Mouse (Mus musculus): ENCODE results near the gene Slc25a21. TPM values are rescaled to one million over a fixed set of nuclear protein-coding genes. Genes with fewer than 3 reads are reported as not detected.

Gene Slc25a21
- total RNA-seq, 4 experiments from 2014 or later, result 0.36 TPM; not detected in 3

GRCm38 (mm10) chr12:56781196-56781595 is 416.1 kb downstream of the Slc25a21 start:
- no peak for DNase-seq (ENCODE audit: low spot score in 2 of 2)

GRCm38 (mm10) chr12:56779621-56780020 is 417.7 kb downstream of the Slc25a21 start:
- DNase-seq (ENCODE audit: low spot score in 2 of 2), result no peak

- no peak for DNase-seq (ENCODE audit: low spot score in 2 of 2)
Measured at GRCm38 (mm10) chr12:56773941-56774340, 423.3 kb downstream of the Slc25a21 start.

GRCm38 (mm10) chr12:56769421-56769820 is 427.9 kb downstream of the Slc25a21 start:
- no peak for DNase-seq (ENCODE audit: low spot score in 2 of 2)

- DNase-seq (ENCODE audit: low spot score in 2 of 2), result no peak
Measured at GRCm38 (mm10) chr12:56767474-56767873, 429.8 kb downstream of the Slc25a21 start.

GRCm38 (mm10) chr12:56737104-56737503 is 460.2 kb downstream of the Slc25a21 start:
- no peak for DNase-seq (ENCODE audit: low spot score in 2 of 2)

- no peak for DNase-seq (ENCODE audit: low spot score in 2 of 2)
Measured at GRCm38 (mm10) chr12:56727631-56728030, 469.6 kb downstream of the Slc25a21 start.

GRCm38 (mm10) chr12:56718707-56719051 is 478.6 kb downstream of the Slc25a21 start:
- no peak for DNase-seq (ENCODE audit: low spot score in 2 of 2)

- DNase-seq (ENCODE audit: low spot score in 2 of 2), result no peak
Measured at GRCm38 (mm10) chr12:56717971-56718706, 479.1 kb downstream of the Slc25a21 start.

- DNase-seq (ENCODE audit: low spot score in 2 of 2), result no peak
Measured at GRCm38 (mm10) chr12:56701004-56701403, 496.3 kb downstream of the Slc25a21 start.

GRCm38 (mm10) chr12:56699915-56700900 is 497.1 kb downstream of the Slc25a21 start:
- DNase-seq (ENCODE audit: low spot score in 2 of 2), result no peak

- DNase-seq (ENCODE audit: low spot score in 2 of 2), result no peak
Measured at GRCm38 (mm10) chr12:56699351-56699750, 497.9 kb downstream of the Slc25a21 start.

GRCm38 (mm10) chr12:56698191-56698980 is 498.9 kb downstream of the Slc25a21 start:
- no peak for DNase-seq (ENCODE audit: low spot score in 2 of 2)

- no peak for DNase-seq (ENCODE audit: low spot score in 2 of 2)
Measured at GRCm38 (mm10) chr12:56697785-56698184, 499.5 kb downstream of the Slc25a21 start.

GRCm38 (mm10) chr12:56697011-56697740 is 500.1 kb downstream of the Slc25a21 start:
- no peak for DNase-seq (ENCODE audit: low spot score in 2 of 2)

- no peak for DNase-seq (ENCODE audit: low spot score in 2 of 2)
Measured at GRCm38 (mm10) chr12:56696174-56697010, 500.9 kb downstream of the Slc25a21 start.

GRCm38 (mm10) chr12:56695358-56696173 is 501.7 kb downstream of the Slc25a21 start:
- peak; percentile 50 to 51 for DNase-seq (ENCODE audit: low spot score in 2 of 2)

GRCm38 (mm10) chr12:56694936-56695335 is 502.3 kb downstream of the Slc25a21 start:
- DNase-seq (ENCODE audit: low spot score in 2 of 2), result no peak

- no peak for DNase-seq (ENCODE audit: low spot score in 2 of 2)
Measured at GRCm38 (mm10) chr12:56694361-56694760, 502.9 kb downstream of the Slc25a21 start.
